Mouse (Mus musculus) kidney, adult 2 months (tissue): ENCODE data around the gene Cipc. TPM values are rescaled to one million over a fixed set of nuclear protein-coding genes. Genes with fewer than 3 reads are reported as not detected.

Experiments used
- DNase-seq: peaks from one replicate; pipeline ENCODE4 v3.0.0; 2021
- H3K27ac ChIP-seq: fragments of 200-500 bp; 2 replicates; pipeline ENCODE4 v1.5.1; 2012; ENCODE audit warnings: low read depth, low read length, control low read depth, inconsistent platforms; ENCODE audit not compliant: insufficient read depth
- H3K27me3 ChIP-seq: fragments of 200-500 bp; replicated peaks from 2 replicates; pipeline ENCODE4 v1.6.1; 2012; ENCODE audit warnings: mild to moderate bottlenecking, moderate library complexity, low read length, inconsistent platforms; ENCODE audit not compliant: control insufficient read depth, insufficient read depth
- H3K36me3 ChIP-seq: fragments of 200-500 bp; 2 replicates; pipeline ENCODE4 v1.6.1; 2012; ENCODE audit warnings: mild to moderate bottlenecking, moderate library complexity, low read length, inconsistent platforms; ENCODE audit not compliant: control insufficient read depth, insufficient read depth
- H3K4me1 ChIP-seq: fragments of 200-500 bp; 2 replicates; pipeline ENCODE4 v1.6.1; 2011; ENCODE audit warnings: low read length; ENCODE audit not compliant: control insufficient read depth, insufficient read depth
- H3K4me3 ChIP-seq: fragments of 200-500 bp; 2 replicates; pipeline ENCODE4 v1.5.1; 2011; ENCODE audit warnings: mild to moderate bottlenecking, low read depth, low read length, control low read depth; ENCODE audit not compliant: insufficient read depth
- CTCF ChIP-seq: fragments of 200-500 bp; conservative IDR thresholded peaks from 2 replicates; pipeline ENCODE4 v1.5.1; 2011; ENCODE audit warnings: low read depth, mild to moderate bottlenecking, control low read depth, low read length, moderate library complexity, mixed read lengths; ENCODE audit not compliant: insufficient read depth, insufficient read length
- POLR2A ChIP-seq: fragments of 200-500 bp; IDR thresholded peaks from one replicate; pipeline ENCODE4 v1.6.1; 2011; ENCODE audit warnings: low read depth, low read length, control low read depth
- WGBS: fragments of 180-500 bp; shearing (Covaris S2); methylation state at CpG from one replicate; pipeline ENCODE4 v1.1.7; 2018; 5-methylcytosine and 5-hydroxymethylcytosine counted together
- polyA plus RNA-seq: library from polyadenylated mRNA; depleted of rRNA; stranded (reverse); fragments of >200 nt; gene quantifications from 2 replicates; pipeline ENCODE4 v1.2.3, GENCODE M21; 2012

Cipc gene
- polyA plus RNA-seq, 1 experiment = 28.8 TPM

- Histone ChIP-seq H3K27ac (no peak overlapping the region), H3K27me3 (no peaks in the 10 kb centered on the region), H3K36me3 (no peaks in the 10 kb centered on the region), H3K4me3 (no peak overlapping the region), H3K4me1 (peaks cover 4% of the 10 kb centered on the region; the same call in 1 of the 2 replicates)
- WGBS = 5% methylated on average over 7 of the region's 7 CpGs
- TF ChIP-seq CTCF (no peak), POLR2A (no peak)
- DNase-seq = peak; percentile 92
These were observed 26.4 kb downstream of the Cipc start for GRCm38 (mm10) chr12:86973216-86973615.

- DNase-seq = no peak
- no peak overlapping the region for H3K4me3 ChIP-seq
- 43% methylated on average over 8 of the region's 8 CpGs for WGBS
- TF ChIP-seq CTCF = no peak
- no peaks in the 10 kb centered on the region for H3K36me3 ChIP-seq
- H3K4me1 ChIP-seq = peaks cover 4% of the 10 kb centered on the region; the same call in 1 of the 2 replicates
- H3K27me3 ChIP-seq = no peaks in the 10 kb centered on the region
- H3K27ac ChIP-seq = no peak overlapping the region
These were observed 26.9 kb downstream of the Cipc start for GRCm38 (mm10) chr12:86973706-86974105.

- Histone ChIP-seq H3K4me1 (peaks cover 4% of the 10 kb centered on the region; the same call in 1 of the 2 replicates), H3K4me3 (no peak overlapping the region), H3K27ac (no peak overlapping the region), H3K27me3 (no peaks in the 10 kb centered on the region), H3K36me3 (no peaks in the 10 kb centered on the region)
- 13% methylated on average over 39 of the region's 40 CpGs for WGBS
- TF ChIP-seq POLR2A (no peak), CTCF (peak; percentile 72)
- peak; percentile 62 for DNase-seq
These were observed 27.8 kb downstream of the Cipc start for GRCm38 (mm10) chr12:86974387-86975288.

GRCm38 (mm10) chr12:86975761-86976160 is 28.9 kb downstream of the Cipc start:
- WGBS = 73% methylated on average over 10 of the region's 10 CpGs
- no peak for TF ChIP-seq POLR2A
- TF ChIP-seq CTCF = no peak
- no peaks in the 10 kb centered on the region for H3K27me3 ChIP-seq
- DNase-seq = no peak
- H3K4me3 ChIP-seq = no peak overlapping the region
- H3K4me1 ChIP-seq = peaks cover 4% of the 10 kb centered on the region; the same call in 1 of the 2 replicates
- no peaks in the 10 kb centered on the region for H3K36me3 ChIP-seq
- H3K27ac ChIP-seq = no peak overlapping the region

GRCm38 (mm10) chr12:86976511-86977168 is 29.8 kb downstream of the Cipc start:
- Histone ChIP-seq H3K27me3 (no peaks in the 10 kb centered on the region), H3K4me3 (no peak overlapping the region), H3K4me1 (peaks cover 4% of the 10 kb centered on the region; the same call in 1 of the 2 replicates), H3K36me3 (no peaks in the 10 kb centered on the region), H3K27ac (no peak overlapping the region)
- 66% methylated on average over 6 of the region's 6 CpGs for WGBS
- DNase-seq = no peak
- TF ChIP-seq CTCF (peak; percentile 31), POLR2A (no peak)

- Histone ChIP-seq H3K27me3 (no peaks in the 10 kb centered on the region), H3K4me3 (no peak overlapping the region), H3K4me1 (peaks cover 2% of the 10 kb centered on the region; the same call in 1 of the 2 replicates), H3K36me3 (no peaks in the 10 kb centered on the region), H3K27ac (no peak overlapping the region)
- no peak for TF ChIP-seq POLR2A
- TF ChIP-seq CTCF = no peak
- peak; percentile 30 for DNase-seq
- 22% methylated on average over 15 of the region's 15 CpGs for WGBS
These were observed 31.0 kb downstream of the Cipc start for GRCm38 (mm10) chr12:86977833-86978232.

- TF ChIP-seq POLR2A (no peak), CTCF (peak; percentile 17; the same call in 1 of the 2 replicates)
- H3K27me3 ChIP-seq = no peaks in the 10 kb centered on the region
- DNase-seq = no peak
- no peak overlapping the region for H3K27ac ChIP-seq
- WGBS = 36% methylated on average over 9 of the region's 9 CpGs
- no peaks in the 10 kb centered on the region for H3K4me1 ChIP-seq
- H3K4me3 ChIP-seq = no peak overlapping the region
- H3K36me3 ChIP-seq = no peaks in the 10 kb centered on the region
These were observed 34.3 kb downstream of the Cipc start for GRCm38 (mm10) chr12:86981180-86981579.
